Mouse (Mus musculus) megakaryocyte, embryonic 14.5 days (primary cell): ENCODE data around the gene Alkbh1. TPM values are rescaled to one million over a fixed set of nuclear protein-coding genes. Genes with fewer than 3 reads are reported as not detected.

ENCODE experiments used
- H3K27me3 ChIP-seq: replicated peaks from 2 replicates; pipeline ENCODE3; 2012; ENCODE audit warnings: inconsistent platforms
- H3K36me3 ChIP-seq: replicated peaks from 2 replicates; pipeline ENCODE3; 2012; ENCODE audit warnings: low read length, inconsistent platforms, mixed read lengths
- H3K4me1 ChIP-seq: 2 replicates; pipeline ENCODE4 v1.6.1; 2012; ENCODE audit warnings: inconsistent platforms
- H3K4me3 ChIP-seq: replicated peaks from 2 replicates; pipeline ENCODE3; 2012; ENCODE audit warnings: moderate library complexity, mild to moderate bottlenecking, inconsistent platforms
- H3K9me3 ChIP-seq: 2 replicates; pipeline ENCODE4 v1.6.1; 2012; ENCODE audit warnings: inconsistent platforms
- FLI1 ChIP-seq: IDR thresholded peaks from 2 replicates; pipeline ENCODE4 v1.6.1; 2012; ENCODE audit warnings: low read length, inconsistent platforms, mixed read lengths
- GATA1 ChIP-seq: IDR thresholded peaks from 3 replicates; pipeline ENCODE4 v1.6.1; 2012; ENCODE audit warnings: mixed read lengths, low read length, inconsistent platforms, borderline replicate concordance
- polyA plus RNA-seq: library from polyadenylated mRNA; stranded (reverse); fragments of >175 nt; gene quantifications from 2 replicates; pipeline ENCODE4 v1.2.3, GENCODE M21; 2012; ENCODE audit warnings: low replicate concordance; ENCODE audit not compliant: insufficient read depth

Alkbh1 gene
- polyA plus RNA-seq, 1 experiment: 36.7 TPM

GRCm38 (mm10) chr12:87399119-87399819, 44.5 kb downstream of the Alkbh1 start:
- H3K4me3 ChIP-seq: no peak overlapping the region
- peaks cover 15% of the 10 kb centered on the region for H3K27me3 ChIP-seq
- H3K36me3 ChIP-seq: no peaks in the 10 kb centered on the region
- H3K9me3 ChIP-seq: no peaks in the 10 kb centered on the region
- TF ChIP-seq FLI1 (no peak), GATA1 (no peak)
- H3K4me1 ChIP-seq: peaks cover 10% of the 10 kb centered on the region

GRCm38 (mm10) chr12:87397811-87398417, 45.9 kb downstream of the Alkbh1 start:
- H3K36me3 ChIP-seq: no peaks in the 10 kb centered on the region
- TF ChIP-seq FLI1 (no peak), GATA1 (no peak)
- H3K27me3 ChIP-seq: peaks cover 17% of the 10 kb centered on the region
- peaks cover 20% of the 10 kb centered on the region for H3K4me1 ChIP-seq
- no peak overlapping the region for H3K4me3 ChIP-seq
- H3K9me3 ChIP-seq: no peaks in the 10 kb centered on the region

DNA sequence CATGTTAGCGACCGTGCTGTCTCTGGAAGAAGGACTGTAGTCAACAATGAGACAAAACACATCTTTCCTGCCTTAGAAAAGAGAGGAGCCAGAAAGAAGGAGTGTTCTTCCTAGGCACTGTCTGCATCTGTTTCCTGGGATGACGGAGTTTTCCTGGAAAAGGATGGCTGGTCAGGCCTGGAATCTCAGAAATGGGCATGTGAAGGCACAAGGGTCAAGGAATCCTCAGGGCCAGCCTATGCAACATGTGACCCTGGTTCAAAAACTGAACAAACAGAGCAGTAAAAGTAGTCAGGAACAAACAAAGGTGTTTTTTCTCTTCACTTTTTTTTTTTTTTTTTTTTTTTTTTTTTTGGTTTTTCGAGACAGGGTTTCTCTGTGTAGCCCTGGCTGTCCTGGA, 46.7 kb downstream of the Alkbh1 start:
- no peak overlapping the region for H3K4me3 ChIP-seq
- no peaks in the 10 kb centered on the region for H3K36me3 ChIP-seq
- H3K4me1 ChIP-seq: peaks cover 20% of the 10 kb centered on the region
- no peaks in the 10 kb centered on the region for H3K9me3 ChIP-seq
- TF ChIP-seq GATA1 (no peak), FLI1 (no peak)
- H3K27me3 ChIP-seq: peaks cover 19% of the 10 kb centered on the region

DNA sequence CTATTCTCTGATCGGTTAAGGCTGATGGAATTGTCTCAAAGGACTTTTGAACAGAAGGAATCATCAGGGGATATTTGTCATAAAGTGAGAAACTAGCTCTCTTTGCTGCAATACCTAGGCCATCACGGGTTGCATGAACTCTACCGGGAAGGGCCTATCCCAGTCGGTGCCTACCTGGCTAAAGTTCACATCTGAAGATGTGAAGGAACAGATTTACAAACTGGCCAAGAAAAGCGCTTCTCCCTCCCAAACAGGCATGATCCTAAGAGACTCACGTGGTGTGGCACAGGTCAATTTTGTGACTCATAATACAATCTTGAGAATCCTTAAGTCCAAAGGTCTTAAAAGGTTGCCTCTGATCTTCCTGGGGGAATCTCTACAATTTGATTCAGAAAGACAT, 49.5 kb downstream of the Alkbh1 start:
- H3K4me1 ChIP-seq: peaks cover 15% of the 10 kb centered on the region
- peaks cover 18% of the 10 kb centered on the region for H3K27me3 ChIP-seq
- no peaks in the 10 kb centered on the region for H3K36me3 ChIP-seq
- H3K9me3 ChIP-seq: no peaks in the 10 kb centered on the region
- no peak overlapping the region for H3K4me3 ChIP-seq
- TF ChIP-seq FLI1 (no peak), GATA1 (no peak)

- TF ChIP-seq FLI1 (no peak), GATA1 (no peak)
- peaks cover 18% of the 10 kb centered on the region for H3K27me3 ChIP-seq
- no peak overlapping the region for H3K4me3 ChIP-seq
- H3K4me1 ChIP-seq: peaks cover 10% of the 10 kb centered on the region
- H3K36me3 ChIP-seq: no peaks in the 10 kb centered on the region
- H3K9me3 ChIP-seq: no peaks in the 10 kb centered on the region
These were observed 50.2 kb downstream of the Alkbh1 start for GRCm38 (mm10) chr12:87393447-87394145.

DNA sequence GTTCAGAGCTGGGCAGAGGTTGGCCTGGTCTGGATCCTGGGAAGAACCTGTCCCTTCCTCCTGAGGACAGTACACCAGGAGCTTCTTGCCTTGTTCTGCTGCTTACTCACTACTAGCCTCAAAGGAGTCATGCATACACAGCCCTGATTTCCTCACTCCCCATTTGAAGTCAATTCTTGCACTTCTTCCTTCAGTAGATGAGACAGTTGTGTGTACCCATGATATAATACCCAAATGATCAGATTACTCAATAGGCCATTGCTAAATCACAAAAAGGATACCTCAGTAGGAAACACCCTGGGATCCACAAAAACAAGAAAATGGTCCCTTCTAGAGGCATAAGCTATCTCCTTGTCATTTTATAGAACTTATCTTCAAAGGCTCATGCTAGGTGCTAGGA, 52.5 kb downstream of the Alkbh1 start:
- Histone ChIP-seq H3K9me3 (no peaks in the 10 kb centered on the region), H3K36me3 (no peaks in the 10 kb centered on the region), H3K27me3 (peaks cover 16% of the 10 kb centered on the region), H3K4me3 (no peak overlapping the region), H3K4me1 (peaks cover 20% of the 10 kb centered on the region)
- no peak for TF ChIP-seq FLI1
- TF ChIP-seq GATA1: no peak

GRCm38 (mm10) chr12:87389231-87389630, 54.6 kb downstream of the Alkbh1 start:
- Histone ChIP-seq H3K9me3 (no peaks in the 10 kb centered on the region), H3K4me1 (peaks cover 34% of the 10 kb centered on the region), H3K27me3 (peaks cover 6% of the 10 kb centered on the region), H3K4me3 (peak overlapping the region; percentile 98), H3K36me3 (peaks cover 4% of the 10 kb centered on the region)
- TF ChIP-seq GATA1: no peak
- TF ChIP-seq FLI1: no peak

DNA sequence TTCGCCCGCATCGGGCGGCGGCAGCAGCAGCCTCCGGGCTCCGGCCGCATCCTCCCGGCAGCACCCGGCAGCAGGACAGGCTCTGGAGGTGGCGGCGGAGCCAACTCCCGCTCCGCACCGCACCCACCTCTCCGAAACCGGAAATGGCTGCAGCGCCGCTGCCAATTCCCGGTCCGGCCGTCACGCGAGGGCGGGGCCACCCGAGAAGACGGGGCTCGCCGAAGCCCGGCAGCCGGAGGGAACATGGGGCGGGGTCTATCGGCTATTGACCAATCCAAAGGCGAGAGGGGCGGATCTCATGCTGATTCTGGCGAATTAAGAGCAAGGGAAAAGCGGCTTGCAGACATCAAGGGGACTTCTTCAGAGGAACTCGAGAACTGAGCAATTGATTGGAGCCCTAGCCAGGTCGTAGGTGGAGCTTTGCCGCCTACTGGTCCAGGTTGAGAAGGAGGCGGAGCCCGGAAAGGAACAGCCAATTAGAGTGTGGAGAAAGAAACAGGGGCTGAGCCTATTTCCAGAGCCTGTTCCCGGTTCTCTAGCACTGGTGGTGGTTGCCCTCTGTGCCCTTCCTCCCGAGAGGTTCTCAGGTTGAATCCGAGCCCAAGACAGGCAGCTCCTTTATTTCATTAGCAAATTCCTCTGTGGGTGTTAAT, 55.6 kb downstream of the Alkbh1 start, which contains the start of gene Sptlc2:
Sptlc2 (minus strand) TSS at position 234 of the 653 bp plus-strand sequence.
- Histone ChIP-seq H3K9me3 (no peaks in the 10 kb centered on the region), H3K4me3 (peak within 1 kb of the TSS; percentile 98), H3K4me1 (peaks cover 34% of the 10 kb centered on the region), H3K27me3 (peaks cover 5% of the 10 kb centered on the region), H3K36me3 (peaks cover 4% of the 10 kb centered on the region)
- TF ChIP-seq GATA1 (no peak), FLI1 (peak; percentile 66; the same call in 1 of the 2 replicates)

GRCm38 (mm10) chr12:87387171-87388121, 56.4 kb downstream of the Alkbh1 start:
- Histone ChIP-seq H3K4me3 (peak overlapping the region; percentile 98), H3K27me3 (peaks cover 5% of the 10 kb centered on the region)
- TF ChIP-seq GATA1: no peak
- no peak for TF ChIP-seq FLI1

GRCm38 (mm10) chr12:87385051-87385450, 58.8 kb downstream of the Alkbh1 start:
- Histone ChIP-seq H3K9me3 (no peaks in the 10 kb centered on the region), H3K36me3 (peaks cover 13% of the 10 kb centered on the region), H3K4me1 (peaks cover 60% of the 10 kb centered on the region), H3K27me3 (no peaks in the 10 kb centered on the region), H3K4me3 (no peak overlapping the region)
- TF ChIP-seq GATA1 (no peak), FLI1 (no peak)

More at GRCm38 (mm10) chr12:87387171-87388121, 56.4 kb downstream of the Alkbh1 start:
- Histone ChIP-seq H3K9me3 (no peaks in the 10 kb centered on the region), H3K36me3 (peaks cover 4% of the 10 kb centered on the region), H3K4me1 (peaks cover 36% of the 10 kb centered on the region)
